21 mouse cellular contexts compared by ENCODE assay signal in the genomic region with DNA sequence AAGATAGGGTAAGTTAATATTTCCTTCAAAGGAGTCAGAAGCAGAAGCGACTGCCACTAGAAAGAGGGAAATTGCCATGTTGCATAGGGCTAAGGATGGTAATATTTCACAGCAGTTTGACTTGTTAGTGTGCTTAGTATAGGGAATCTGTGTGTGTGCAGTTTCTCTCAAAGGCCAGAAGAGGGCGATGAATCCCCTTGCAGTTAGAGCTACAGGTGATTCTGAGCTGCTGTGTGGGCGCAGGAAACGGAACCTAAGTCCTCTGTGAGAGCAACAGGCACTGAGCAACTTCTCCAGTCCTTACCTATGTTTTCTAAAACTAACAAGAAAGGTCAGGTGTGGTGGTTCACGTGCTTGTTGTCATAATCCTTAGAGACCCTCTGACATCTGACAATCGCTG. TPM values are rescaled to one million over a fixed set of nuclear protein-coding genes. Genes with fewer than 3 reads are reported as not detected.
A peak's percentile ranks its signal among the peaks of the same experiment; 100 is the strongest.
DNase-seq lines count a peak whose midpoint lies in the region; ATAC-seq and TF ChIP-seq lines count a peak whose summit lies in the region.
"Had no signal": no experiment of that assay in that cellular context is flagged by ENCODE, and none has a peak within 500 bp of the region (broad histone marks: within the 10 kb centered on the region; RNA-seq: fewer than 3 reads in every experiment).

No protein-coding gene starts in this region.

- H3K9me3 ChIP-seq in kidney, postnatal 0 days (replicated peaks; ENCODE audit: low read length), result no peaks in the 10 kb centered on the region
- peaks cover 6% of the 10 kb centered on the region; the same call in 1 of the 2 replicates for H3K9me3 ChIP-seq in kidney, embryonic 16.5 days (ENCODE audit: low read length)
- H3K9me3 ChIP-seq in stomach, postnatal 0 days (ENCODE audit: control insufficient read depth, low read length), result no peaks in the 10 kb centered on the region
- H3K9me3 ChIP-seq: kidney, embryonic 15.5 days; stomach, embryonic 15.5 days had no signal

- no peaks in the 10 kb centered on the region for H3K36me3 ChIP-seq in kidney, postnatal 0 days (ENCODE audit: insufficient read depth, low read length)
- H3K36me3 ChIP-seq in kidney, embryonic 16.5 days (ENCODE audit: insufficient read depth, low read length), result no peaks in the 10 kb centered on the region
- no peaks in the 10 kb centered on the region for H3K36me3 ChIP-seq in testis, adult 2 months (ENCODE audit: control insufficient read depth, insufficient read depth, low read length)
- no peaks in the 10 kb centered on the region for H3K36me3 ChIP-seq in stomach, postnatal 0 days (ENCODE audit: control insufficient read depth, insufficient read depth, low read length)
- H3K36me3 ChIP-seq: hindbrain, embryonic 10.5 days; kidney, embryonic 15.5 days; neural tube, embryonic 12.5 days; stomach, embryonic 15.5 days had no signal

- no peaks in the 10 kb centered on the region for H3K27me3 ChIP-seq in kidney, postnatal 0 days (ENCODE audit: insufficient read depth, low read length)
- H3K27me3 ChIP-seq in kidney, embryonic 16.5 days (ENCODE audit: insufficient read depth, low read length), result no peaks in the 10 kb centered on the region
- no peaks in the 10 kb centered on the region for H3K27me3 ChIP-seq in testis, adult 2 months (ENCODE audit: control insufficient read depth, insufficient read depth, low read length)
- H3K27me3 ChIP-seq in stomach, postnatal 0 days (ENCODE audit: control insufficient read depth, insufficient read depth, low read length), result no peaks in the 10 kb centered on the region
- H3K27me3 ChIP-seq: kidney, embryonic 15.5 days; neural tube, embryonic 12.5 days; Patski; stomach, embryonic 15.5 days had no signal

- WGBS in kidney, postnatal 0 days, result 57% methylated on average over 6 of the region's 6 CpGs
- 54% methylated on average over 6 of the region's 6 CpGs for WGBS in kidney, embryonic 16.5 days
- WGBS in stomach, postnatal 0 days, result 57% methylated on average over 6 of the region's 6 CpGs

- ATAC-seq in kidney, postnatal 0 days (replicated peaks; ENCODE audit: low FRiP score, low read depth), result no peak
- ATAC-seq in kidney, embryonic 16.5 days (ENCODE audit: low FRiP score, low TSS enrichment), result no peak
- ATAC-seq in stomach, postnatal 0 days (ENCODE audit: low FRiP score, low TSS enrichment), result no peak
- ATAC-seq: Patski had no signal

- H3K4me2 ChIP-seq in kidney, postnatal 0 days (ENCODE audit: low read length), result no peak overlapping the region
- no peak overlapping the region for H3K4me2 ChIP-seq in kidney, embryonic 16.5 days (replicated peaks; ENCODE audit: low read depth, low read length)
- H3K4me2 ChIP-seq in stomach, postnatal 0 days (replicated peaks; ENCODE audit: low read depth), result no peak overlapping the region
- H3K4me2 ChIP-seq: kidney, embryonic 15.5 days; midbrain, embryonic 11.5 days; neural tube, embryonic 12.5 days; stomach, embryonic 15.5 days had no signal

- H3K9ac ChIP-seq in kidney, postnatal 0 days (ENCODE audit: low read depth, low read length), result no peak overlapping the region
- H3K9ac ChIP-seq in kidney, embryonic 16.5 days (replicated peaks; ENCODE audit: low read length), result no peak overlapping the region
- no peak overlapping the region for H3K9ac ChIP-seq in stomach, postnatal 0 days (ENCODE audit: low read length)
- H3K9ac ChIP-seq: kidney, embryonic 15.5 days; neural tube, embryonic 12.5 days; stomach, embryonic 15.5 days had no signal

- no peak for DNase-seq in kidney, postnatal 0 days (ENCODE audit: low spot score)
- no peak for DNase-seq in testis, postnatal 10 days (ENCODE audit: low spot score)
- DNase-seq in WW6 (ENCODE audit: low read depth, low spot score), result peak; percentile 71
- DNase-seq in stomach, postnatal 0 days (ENCODE audit: low spot score), result no peak
- DNase-seq in cerebellum, adult 9-10 months, result no peak
- no peak for DNase-seq in gastrocnemius, adult 18-20 months (ENCODE audit: low spot score)
- DNase-seq: adrenal gland, postnatal 14 days; cerebellum, adult 11 months; right cerebral cortex, adult 18-20 months had no signal

- no peaks in the 10 kb centered on the region for H3K4me1 ChIP-seq in kidney, postnatal 0 days (replicated peaks; ENCODE audit: insufficient read depth, low read length)
- H3K4me1 ChIP-seq in kidney, embryonic 16.5 days (ENCODE audit: insufficient read depth, low read length), result peaks cover 10% of the 10 kb centered on the region; the same call in 1 of the 2 replicates
- H3K4me1 ChIP-seq in testis, adult 2 months (ENCODE audit: control insufficient read depth, insufficient read depth, low read length), result no peaks in the 10 kb centered on the region; the same call in none of the 2 replicates
- H3K4me1 ChIP-seq in stomach, postnatal 0 days (replicated peaks; ENCODE audit: control insufficient read depth, insufficient read depth), result no peaks in the 10 kb centered on the region
- H3K4me1 ChIP-seq: neural tube, embryonic 12.5 days had no signal

- no peak for TF ChIP-seq POLR2A in testis, adult 2 months (IDR thresholded peaks at IDR 0.05; ENCODE audit: control insufficient read depth, low read depth, low read length)

- TF ChIP-seq CTCF in kidney, postnatal 0 days (IDR thresholded peaks at IDR 0.05; ENCODE audit: low read depth), result peak; percentile 50
- peak; percentile 43; the same call in 1 of the 2 replicates for TF ChIP-seq CTCF in testis, adult 2 months (IDR thresholded peaks at IDR 0.05; ENCODE audit: control insufficient read depth, insufficient read depth, insufficient replicate concordance, low read depth, low read length)
- peak; percentile 60 for TF ChIP-seq CTCF in stomach, postnatal 0 days (IDR thresholded peaks at IDR 0.05; ENCODE audit: low read depth)

- TF ChIP-seq EP300 in stomach, postnatal 0 days (optimal IDR thresholded peaks at IDR 0.05), result no peak

- no peak overlapping the region for H3K4me3 ChIP-seq in kidney, postnatal 0 days (replicated peaks; ENCODE audit: low read depth, low read length)
- no peak overlapping the region for H3K4me3 ChIP-seq in kidney, embryonic 16.5 days (ENCODE audit: low read length)
- H3K4me3 ChIP-seq in testis, adult 2 months (ENCODE audit: control insufficient read depth, low read depth, low read length), result peak overlapping the region; percentile 12; the same call in 1 of the 2 replicates
- H3K4me3 ChIP-seq in stomach, postnatal 0 days (ENCODE audit: low read depth, low read length), result no peak overlapping the region
- H3K4me3 ChIP-seq: hindbrain, embryonic 10.5 days; kidney, embryonic 15.5 days; neural tube, embryonic 12.5 days; stomach, embryonic 15.5 days had no signal

- no peak overlapping the region for H3K27ac ChIP-seq in kidney, postnatal 0 days
- no peak overlapping the region for H3K27ac ChIP-seq in kidney, embryonic 16.5 days (ENCODE audit: low read length)
- no peak overlapping the region for H3K27ac ChIP-seq in testis, adult 2 months (ENCODE audit: control insufficient read depth, insufficient read depth, low read depth, low read length)
- H3K27ac ChIP-seq in stomach, postnatal 0 days (replicated peaks), result no peak overlapping the region
- H3K27ac ChIP-seq: hindbrain, embryonic 10.5 days; kidney, embryonic 15.5 days; neural tube, embryonic 12.5 days; stomach, embryonic 15.5 days had no signal

RNA-seq across cellular contexts. Expression of gene Ffar2, which starts 13.3 kb away (rescaled TPM):
- 0.06 and 0.16 TPM in 2 replicates for polyA plus RNA-seq in kidney, postnatal 0 days (2015; fragmentation: Nextera tagmentation; extraction: Ambion mirVana)
- 0.28 and 0.30 TPM in 2 replicates for polyA plus RNA-seq in kidney, embryonic 16.5 days (2015; fragmentation: Nextera tagmentation; extraction: Ambion mirVana)
- polyA plus RNA-seq in testis, adult 2 months (2012; rRNA removed), result 0.09 and 0.14 TPM in 2 replicates
- polyA plus RNA-seq in stomach, postnatal 0 days (2015; fragmentation: Nextera tagmentation; extraction: Ambion mirVana), result 1.7 TPM in 2 replicates
- total RNA-seq in gastrocnemius, adult 18-20 months (2021), result under 1 TPM; 0.50 to 0.90 TPM
- polyA plus RNA-seq: hindbrain, embryonic 10.5 days; midbrain, embryonic 11.5 days; Patski had no signal

RNA-seq across cellular contexts. Expression of gene Krtdap, which starts 22.6 kb away (rescaled TPM):
- 1.4 and 3.4 TPM in 2 replicates for polyA plus RNA-seq in kidney, postnatal 0 days (2015; fragmentation: Nextera tagmentation; extraction: Ambion mirVana)
- 1.0 and 1.5 TPM in 2 replicates for polyA plus RNA-seq in kidney, embryonic 16.5 days (2015; fragmentation: Nextera tagmentation; extraction: Ambion mirVana)
- polyA plus RNA-seq in testis, adult 2 months (2012; rRNA removed), result 0.41 TPM in 1 of 2 replicates, not detected in the other
- polyA plus RNA-seq in stomach, postnatal 0 days (2015; fragmentation: Nextera tagmentation; extraction: Ambion mirVana), result 12,744 and 13,054 TPM in 2 replicates
- 1 to 10 TPM in 1 of 2 experiments, not detected in 1; 2.1 TPM for total RNA-seq in gastrocnemius, adult 18-20 months (2021)
- total RNA-seq: left cerebral cortex, postnatal 10 days had no signal
- polyA plus RNA-seq: cortical plate, adult 2 months; frontal cortex, adult 2 months; hindbrain, embryonic 10.5 days; midbrain, embryonic 11.5 days; neural tube, embryonic 12.5 days; Patski had no signal

RNA-seq across cellular contexts. Expression of gene Ffar3, which starts 45.7 kb away (rescaled TPM):
- 0.20 TPM in 1 of 2 replicates, not detected in the other for polyA plus RNA-seq in kidney, postnatal 0 days (2015; fragmentation: Nextera tagmentation; extraction: Ambion mirVana)
- polyA plus RNA-seq in kidney, embryonic 16.5 days (2015; fragmentation: Nextera tagmentation; extraction: Ambion mirVana), result 0.12 and 0.24 TPM in 2 replicates
- polyA plus RNA-seq in testis, adult 2 months (2012; rRNA removed), result not detected in 2 replicates
- 0.22 and 0.30 TPM in 2 replicates for polyA plus RNA-seq in stomach, postnatal 0 days (2015; fragmentation: Nextera tagmentation; extraction: Ambion mirVana)
- total RNA-seq in gastrocnemius, adult 18-20 months (2021), result not detected
- total RNA-seq: left cerebral cortex, postnatal 10 days had no signal
- polyA plus RNA-seq: frontal cortex, adult 2 months; hindbrain, embryonic 10.5 days; liver, embryonic 16.5 days; midbrain, embryonic 11.5 days; neural tube, embryonic 12.5 days; Patski had no signal

RNA-seq across cellular contexts. Expression of gene Dmkn, which starts 46.8 kb away (rescaled TPM):
- polyA plus RNA-seq in kidney, postnatal 0 days (2015; fragmentation: Nextera tagmentation; extraction: Ambion mirVana), result 1.7 and 2.7 TPM in 2 replicates
- 0.89 and 1.2 TPM in 2 replicates for polyA plus RNA-seq in kidney, embryonic 16.5 days (2015; fragmentation: Nextera tagmentation; extraction: Ambion mirVana)
- polyA plus RNA-seq in testis, adult 2 months (2012; rRNA removed), result 7.1 and 9.2 TPM in 2 replicates
- polyA plus RNA-seq in stomach, postnatal 0 days (2015; fragmentation: Nextera tagmentation; extraction: Ambion mirVana), result 1,959 and 2,038 TPM in 2 replicates
- total RNA-seq in gastrocnemius, adult 18-20 months (2021), result under 1 TPM; 0.46 to 0.97 TPM
- polyA plus RNA-seq: midbrain, embryonic 11.5 days had no signal

RNA-seq across cellular contexts. Expression of gene Ffar1, which starts 51.0 kb away (rescaled TPM):
- polyA plus RNA-seq in kidney, postnatal 0 days (2015; fragmentation: Nextera tagmentation; extraction: Ambion mirVana), result 0.03 TPM in 1 of 2 replicates, not detected in the other
- polyA plus RNA-seq in kidney, embryonic 16.5 days (2015; fragmentation: Nextera tagmentation; extraction: Ambion mirVana), result not detected in 2 replicates
- polyA plus RNA-seq in testis, adult 2 months (2012; rRNA removed), result 0.55 and 0.62 TPM in 2 replicates
- 0.04 and 0.06 TPM in 2 replicates for polyA plus RNA-seq in stomach, postnatal 0 days (2015; fragmentation: Nextera tagmentation; extraction: Ambion mirVana)
- total RNA-seq in gastrocnemius, adult 18-20 months (2021), result not detected
- total RNA-seq: adrenal gland, postnatal 14 days; left cerebral cortex, postnatal 10 days had no signal
- polyA plus RNA-seq: frontal cortex, adult 2 months; hindbrain, embryonic 10.5 days; kidney, embryonic 15.5 days; liver, embryonic 16.5 days; midbrain, embryonic 11.5 days; neural tube, embryonic 12.5 days; Patski had no signal

Comparison
In these comparisons a context has a peak if more than half of its experiments do, and no peak if none do; other contexts are left out.
1. RNA of gene Krtdap, which starts 22.6 kb away (polyA plus RNA-seq): 12,744 to 13,054 TPM in stomach, postnatal 0 days; 1.4 to 3.4 TPM in kidney, postnatal 0 days, 1.0 to 1.5 TPM in kidney, embryonic 16.5 days and 0.41 TPM in testis, adult 2 months; every median in the first group is over 1,000 times any median in the second.
2. Peak in every context shown above with its lines, with median percentiles within 50 percentile points of each other: CTCF ChIP-seq.